Mouse (Mus musculus): Measurements from ENCODE around the gene Aaed1. TPM values are rescaled to one million over a fixed set of nuclear protein-coding genes. Genes with fewer than 3 reads are reported as not detected.

The Aaed1 gene
- 50.1 and 51.9 TPM in 2 replicates for polyA plus RNA-seq (2014; fragmentation: Nextera tagmentation; extraction: Ambion mirVana)

DNA sequence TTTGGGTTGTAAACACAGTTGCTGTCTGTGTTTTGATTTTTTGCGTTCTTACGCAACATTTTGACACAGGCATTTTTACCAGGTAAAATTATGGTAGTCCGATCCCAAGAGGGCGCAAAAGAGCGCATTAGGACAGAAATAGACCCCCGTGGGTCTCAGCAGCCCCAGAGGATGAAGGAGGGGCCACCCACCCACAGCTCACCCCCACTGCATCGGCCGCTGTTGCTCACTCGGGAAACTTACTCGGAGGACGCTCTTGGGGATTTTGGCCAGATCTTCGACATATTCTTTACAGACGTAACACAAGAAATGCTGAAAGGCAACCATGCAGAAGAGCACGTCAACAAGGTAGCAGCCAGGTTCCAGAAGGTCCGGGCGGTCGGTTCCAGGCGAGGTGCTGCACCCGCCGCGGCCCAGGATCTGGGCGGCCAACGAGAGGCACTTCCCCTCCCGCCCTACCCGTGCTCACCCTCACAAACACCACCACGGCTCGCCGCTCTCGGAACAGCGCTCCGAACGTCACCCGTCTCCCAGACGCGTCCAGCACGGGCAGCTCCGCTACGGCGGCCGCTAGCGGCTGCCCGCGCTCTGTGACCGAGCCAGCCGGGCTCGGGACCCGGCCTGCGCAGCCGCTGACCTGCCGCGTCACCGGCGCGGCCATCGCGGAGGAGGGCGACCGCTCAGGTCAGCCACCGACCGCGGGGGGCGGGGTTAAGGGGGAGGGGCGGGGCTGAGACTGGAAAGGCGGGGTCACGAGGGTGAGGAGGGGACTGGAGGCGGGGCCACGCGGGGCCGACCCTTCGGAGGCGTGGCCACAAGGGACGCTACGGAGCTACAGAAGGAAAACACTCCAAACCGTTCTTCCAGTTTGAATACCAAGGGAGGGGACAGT is at the start of gene Aaed1:
Gene Aaed1 (minus strand): TSS at position 687 of the 892 bp plus-strand sequence.
- WGBS, result under 1% methylated on average over 74 of the region's 74 CpGs
- Histone ChIP-seq H3K4me3 (ENCODE audit: low read depth, low read length) (peak within 1 kb of the TSS; percentile 70), H3K36me3 (ENCODE audit: insufficient read depth) (peaks cover 9% of the 10 kb centered on the region; the same call in 1 of the 2 replicates), H3K9me3 (ENCODE audit: low read depth, low read length) (no peaks in the 10 kb centered on the region), H3K27me3 (ENCODE audit: insufficient read depth, low read length) (no peaks in the 10 kb centered on the region), H3K27ac (ENCODE audit: low read depth) (peak within 1 kb of the TSS; percentile 93), H3K4me2 (peak within 1 kb of the TSS; percentile 67), H3K4me1 (ENCODE audit: insufficient read depth) (peaks cover 7% of the 10 kb centered on the region; the same call in 1 of the 2 replicates), H3K9ac (peak within 1 kb of the TSS; percentile 68)
- DNase-seq (peak; percentile 95), ATAC-seq (ENCODE audit: insufficient read depth) (peak; percentile 90)
- peak; percentile 39 for TF ChIP-seq CTCF (IDR thresholded peaks at IDR 0.05; ENCODE audit: low read depth)

DNA sequence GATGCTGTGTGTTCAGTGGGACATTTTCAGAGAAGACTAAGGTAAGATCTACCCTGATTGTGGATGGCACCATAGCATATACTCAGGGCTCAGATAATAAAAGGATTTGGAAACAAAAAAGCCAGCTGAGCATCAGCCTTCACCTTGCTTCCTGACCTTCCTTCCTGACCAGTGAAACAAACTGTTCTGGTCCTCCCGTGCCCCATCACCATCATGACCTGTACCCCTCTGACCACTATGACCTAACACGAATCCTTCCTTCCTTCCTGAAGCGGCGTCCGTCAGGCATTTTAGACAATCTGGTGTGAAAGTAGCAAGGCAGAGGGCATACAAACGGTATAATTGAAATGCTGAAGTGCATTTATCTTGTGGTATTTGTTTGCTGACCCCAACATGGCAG is 49.6 kb upstream of the Aaed1 start:
- Histone ChIP-seq H3K9ac (no peak overlapping the region), H3K4me3 (ENCODE audit: low read depth, low read length) (no peak overlapping the region), H3K27ac (ENCODE audit: low read depth) (no peak overlapping the region), H3K4me1 (ENCODE audit: insufficient read depth) (no peaks in the 10 kb centered on the region), H3K9me3 (ENCODE audit: low read depth, low read length) (no peaks in the 10 kb centered on the region), H3K4me2 (no peak overlapping the region), H3K36me3 (ENCODE audit: insufficient read depth) (peaks cover 39% of the 10 kb centered on the region), H3K27me3 (ENCODE audit: insufficient read depth, low read length) (no peaks in the 10 kb centered on the region)
- DNase-seq (no peak), ATAC-seq (ENCODE audit: insufficient read depth) (no peak)
- no peak for TF ChIP-seq CTCF (IDR thresholded peaks at IDR 0.05; ENCODE audit: low read depth)
- 84% methylated on average over 6 of the region's 6 CpGs for WGBS

DNA sequence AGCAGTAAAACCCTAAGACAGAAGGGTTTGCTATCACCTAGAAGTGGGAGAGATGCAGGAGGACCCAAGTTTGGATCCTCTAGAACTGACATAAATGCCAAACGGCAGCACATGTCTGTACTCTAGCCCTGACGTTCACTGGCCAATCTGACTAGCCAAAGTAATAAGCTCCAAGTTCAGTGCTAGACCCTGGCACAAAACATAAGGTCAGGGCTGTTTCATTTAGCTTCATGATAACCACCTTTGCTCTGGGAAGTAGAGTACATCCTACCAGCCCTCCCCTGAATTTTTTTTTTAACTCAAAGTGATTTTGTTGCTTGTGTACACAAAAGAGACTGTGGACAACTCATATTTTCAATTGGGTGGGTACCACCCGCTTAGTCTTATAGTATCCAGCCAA is 48.5 kb upstream of the Aaed1 start:
- Histone ChIP-seq H3K4me2 (no peak overlapping the region), H3K27ac (ENCODE audit: low read depth) (no peak overlapping the region), H3K9ac (no peak overlapping the region), H3K4me3 (ENCODE audit: low read depth, low read length) (no peak overlapping the region), H3K4me1 (ENCODE audit: insufficient read depth) (no peaks in the 10 kb centered on the region), H3K9me3 (ENCODE audit: low read depth, low read length) (no peaks in the 10 kb centered on the region), H3K27me3 (ENCODE audit: insufficient read depth, low read length) (no peaks in the 10 kb centered on the region), H3K36me3 (ENCODE audit: insufficient read depth) (peaks cover 27% of the 10 kb centered on the region)
- 88% methylated on average over 3 of the region's 3 CpGs for WGBS
- TF ChIP-seq CTCF (IDR thresholded peaks at IDR 0.05; ENCODE audit: low read depth), result no peak
- no peak for DNase-seq
- ATAC-seq (ENCODE audit: insufficient read depth), result no peak

DNA sequence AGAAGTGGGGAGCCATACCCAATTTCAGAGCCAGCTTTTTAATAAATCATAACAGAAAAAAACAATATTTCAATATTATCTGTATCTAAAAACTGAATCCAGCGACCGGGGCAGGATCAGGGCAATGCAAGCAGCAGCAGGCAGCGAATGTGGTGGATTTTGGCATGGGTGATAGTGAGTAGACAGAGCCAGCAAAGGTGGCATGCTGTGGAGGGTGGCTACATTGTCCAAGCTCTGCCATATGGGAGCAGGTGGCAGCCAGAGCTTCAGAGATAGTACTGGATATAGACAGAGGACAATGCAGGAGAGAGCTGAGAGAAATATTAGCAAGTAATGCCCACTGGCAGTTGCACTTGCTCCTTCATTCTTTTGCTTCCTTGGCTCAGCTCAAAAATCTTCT is 47.2 kb upstream of the Aaed1 start:
- H3K4me1 ChIP-seq (ENCODE audit: insufficient read depth), result no peaks in the 10 kb centered on the region
- H3K9me3 ChIP-seq (ENCODE audit: low read depth, low read length), result no peaks in the 10 kb centered on the region
- no peak overlapping the region for H3K4me3 ChIP-seq (ENCODE audit: low read depth, low read length)
- WGBS, result 87% methylated on average over 3 of the region's 3 CpGs
- no peak overlapping the region for H3K9ac ChIP-seq
- H3K27ac ChIP-seq (ENCODE audit: low read depth), result no peak overlapping the region
- H3K4me2 ChIP-seq, result no peak overlapping the region
- H3K36me3 ChIP-seq (ENCODE audit: insufficient read depth), result peaks cover 15% of the 10 kb centered on the region
- ATAC-seq (ENCODE audit: insufficient read depth) (no peak), DNase-seq (no peak)
- TF ChIP-seq CTCF (IDR thresholded peaks at IDR 0.05; ENCODE audit: low read depth), result no peak
- H3K27me3 ChIP-seq (ENCODE audit: insufficient read depth, low read length), result no peaks in the 10 kb centered on the region

DNA sequence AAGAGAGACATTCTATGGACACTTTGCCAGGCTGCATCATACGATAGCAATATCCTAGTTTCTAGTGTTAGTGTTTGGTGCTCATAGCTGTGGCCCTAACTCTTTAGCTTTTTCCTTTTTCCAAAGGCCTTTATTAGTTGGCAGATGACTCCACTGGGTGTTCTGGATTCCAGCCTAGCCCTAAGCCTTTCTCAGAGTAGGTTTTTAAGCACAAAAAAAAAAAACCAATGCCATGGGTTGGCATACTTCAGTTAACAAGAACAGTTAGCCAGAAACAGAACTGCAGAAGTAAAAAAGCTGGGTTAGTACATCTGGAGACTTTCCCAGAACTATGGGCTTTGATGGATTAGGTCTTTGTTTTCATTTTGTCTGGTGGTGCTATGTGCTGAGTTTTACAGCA is 46.0 kb upstream of the Aaed1 start:
- no peak for DNase-seq
- Histone ChIP-seq H3K27ac (ENCODE audit: low read depth) (no peak overlapping the region), H3K4me1 (ENCODE audit: insufficient read depth) (no peaks in the 10 kb centered on the region), H3K4me3 (ENCODE audit: low read depth, low read length) (no peak overlapping the region), H3K9ac (no peak overlapping the region), H3K27me3 (ENCODE audit: insufficient read depth, low read length) (no peaks in the 10 kb centered on the region), H3K4me2 (no peak overlapping the region), H3K36me3 (ENCODE audit: insufficient read depth) (peaks cover 2% of the 10 kb centered on the region), H3K9me3 (ENCODE audit: low read depth, low read length) (no peaks in the 10 kb centered on the region)
- ATAC-seq (ENCODE audit: insufficient read depth), result no peak
- TF ChIP-seq CTCF (IDR thresholded peaks at IDR 0.05; ENCODE audit: low read depth), result no peak
- 83% methylated on average over 1 of the region's 1 CpGs for WGBS

DNA sequence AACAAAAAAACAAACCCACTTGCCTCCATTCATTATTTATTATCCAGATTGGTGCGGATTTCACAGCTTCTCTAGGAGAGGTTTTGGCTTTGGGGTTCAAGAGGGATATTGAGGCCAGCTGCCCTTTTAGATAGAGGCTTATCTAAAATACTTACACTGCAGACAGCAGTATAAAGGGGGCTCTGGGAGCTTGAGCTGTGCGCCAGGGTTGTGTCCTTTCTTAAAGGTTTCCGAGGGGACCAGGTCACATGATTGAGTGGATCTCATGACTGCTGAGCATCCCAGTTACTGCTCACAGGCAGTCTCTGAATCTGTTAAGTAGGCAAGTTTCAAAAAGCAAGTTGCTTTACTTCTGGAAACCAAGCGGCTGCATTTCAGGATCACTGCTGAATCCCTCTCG is 44.9 kb upstream of the Aaed1 start:
- WGBS, result 67% methylated on average over 5 of the region's 5 CpGs
- Histone ChIP-seq H3K4me2 (no peak overlapping the region), H3K36me3 (ENCODE audit: insufficient read depth) (no peaks in the 10 kb centered on the region), H3K4me3 (ENCODE audit: low read depth, low read length) (no peak overlapping the region), H3K27ac (ENCODE audit: low read depth) (no peak overlapping the region), H3K27me3 (ENCODE audit: insufficient read depth, low read length) (no peaks in the 10 kb centered on the region), H3K9me3 (ENCODE audit: low read depth, low read length) (no peaks in the 10 kb centered on the region), H3K4me1 (ENCODE audit: insufficient read depth) (no peaks in the 10 kb centered on the region), H3K9ac (no peak overlapping the region)
- DNase-seq, result no peak
- no peak for ATAC-seq (ENCODE audit: insufficient read depth)
- TF ChIP-seq CTCF (IDR thresholded peaks at IDR 0.05; ENCODE audit: low read depth), result no peak

DNA sequence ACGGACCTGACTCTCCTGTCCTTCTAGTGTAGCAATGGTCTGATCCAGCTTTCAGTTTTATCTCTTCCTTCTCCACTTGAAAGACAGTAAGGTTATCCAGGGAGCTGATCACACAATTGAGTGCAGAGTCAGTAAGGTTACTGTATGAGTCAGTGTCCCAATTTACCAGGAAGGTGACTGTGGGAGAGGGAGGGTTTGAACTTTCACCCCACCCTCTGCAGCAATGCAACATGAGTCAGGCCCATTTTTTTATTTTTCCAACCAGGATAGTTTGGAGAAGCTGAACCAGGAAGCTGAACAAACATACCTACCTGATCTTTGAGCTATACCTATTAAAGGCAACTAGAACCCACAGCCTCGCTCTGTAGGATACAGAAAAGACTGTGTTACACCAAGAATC is 37.0 kb upstream of the Aaed1 start:
- no peak for ATAC-seq (ENCODE audit: insufficient read depth)

More for the DNA sequence above, 37.0 kb upstream of the Aaed1 start:
- Histone ChIP-seq H3K36me3 (ENCODE audit: insufficient read depth) (no peaks in the 10 kb centered on the region), H3K9ac (no peak overlapping the region), H3K27me3 (ENCODE audit: insufficient read depth, low read length) (no peaks in the 10 kb centered on the region), H3K9me3 (ENCODE audit: low read depth, low read length) (no peaks in the 10 kb centered on the region), H3K4me2 (no peak overlapping the region), H3K27ac (ENCODE audit: low read depth) (no peak overlapping the region), H3K4me3 (ENCODE audit: low read depth, low read length) (no peak overlapping the region), H3K4me1 (ENCODE audit: insufficient read depth) (no peaks in the 10 kb centered on the region)
- DNase-seq, result no peak
- no peak for TF ChIP-seq CTCF (IDR thresholded peaks at IDR 0.05; ENCODE audit: low read depth)
- 74% methylated on average over 2 of the region's 2 CpGs for WGBS

All from lung, embryonic 14.5 days (tissue).